Mouse (Mus musculus): Measurements from ENCODE around the gene Hoxa2. TPM values are rescaled to one million over a fixed set of nuclear protein-coding genes. Genes with fewer than 3 reads are reported as not detected.

Hoxa2 gene
- 3.1 and 3.6 TPM in 2 replicates for polyA plus RNA-seq (2012; rRNA removed)
- polyA plus RNA-seq (2014; fragmentation: Nextera tagmentation; extraction: Ambion mirVana): 0.80 and 1.0 TPM in 2 replicates

DNA sequence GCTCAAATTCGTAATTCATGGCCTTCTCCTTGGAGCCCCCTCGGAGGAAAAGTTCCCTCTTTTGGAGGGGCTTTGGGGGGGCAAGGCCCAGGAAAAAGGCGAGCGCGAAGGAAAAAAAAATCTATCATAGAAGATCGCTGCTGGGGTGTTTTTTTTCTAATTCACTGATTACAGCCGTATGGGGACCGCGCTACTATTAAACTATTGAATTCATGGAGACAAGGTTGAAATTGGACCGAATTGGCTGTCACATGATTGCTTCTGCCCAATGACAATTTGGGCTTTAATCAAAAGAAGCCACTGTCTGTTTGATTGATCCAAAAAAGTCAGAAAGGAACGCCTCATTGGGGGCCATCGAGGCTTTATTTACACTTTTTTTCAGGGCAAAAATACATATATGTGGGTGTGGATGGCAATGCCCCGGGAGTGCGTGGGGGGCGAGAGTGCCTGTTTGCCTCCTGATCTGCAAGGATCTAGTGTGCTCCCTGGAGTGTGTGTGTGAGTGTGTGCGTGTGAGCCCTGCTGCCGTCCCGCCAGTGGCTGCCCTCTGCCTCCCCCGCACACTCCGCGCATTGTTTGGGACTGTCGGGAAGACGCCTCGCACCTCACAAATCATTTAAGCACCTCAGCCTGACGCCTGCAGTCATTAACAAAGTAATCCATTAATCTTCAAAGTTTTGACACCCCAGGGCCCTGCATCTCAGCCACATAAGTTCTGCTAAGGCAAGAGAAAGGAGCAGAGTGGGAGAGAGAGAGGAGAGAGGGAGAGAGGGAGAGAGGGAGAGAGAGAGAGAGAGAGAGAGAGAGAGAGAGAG, at the start of gene Hoxa2:
TSS of gene Hoxa2 (minus strand) at position 206 of the 815 bp plus-strand sequence.
- no peak within 1 kb of the TSS for H3K27ac ChIP-seq (replicated peaks; ENCODE audit: low read depth, low read length)
- H3K9ac ChIP-seq (ENCODE audit: low read depth, low read length, severe bottlenecking): no peak within 1 kb of the TSS
- H3K36me3 ChIP-seq (ENCODE audit: control insufficient read depth, insufficient read depth, low read length): peaks cover 7% of the 10 kb centered on the region
- ATAC-seq (ENCODE audit: low FRiP score, low read depth) (no peak), DNase-seq (ENCODE audit: low spot score) (no peak)
- H3K4me3 ChIP-seq (replicated peaks; ENCODE audit: low read length): peak within 1 kb of the TSS; percentile 27
- no peaks in the 10 kb centered on the region for H3K9me3 ChIP-seq (ENCODE audit: control insufficient read depth, low read length)
- TF ChIP-seq POLR2A (IDR thresholded peaks at IDR 0.05; ENCODE audit: borderline replicate concordance, extremely low read depth, insufficient read depth, insufficient read length): no peak
- 3% methylated on average over 25 of the region's 25 CpGs for WGBS
- peaks cover 87% of the 10 kb centered on the region for H3K27me3 ChIP-seq (ENCODE audit: control insufficient read depth, insufficient read depth, low read length)
- peaks cover 29% of the 10 kb centered on the region for H3K4me1 ChIP-seq (ENCODE audit: control insufficient read depth, insufficient read depth, low read length)
- peak within 1 kb of the TSS; percentile 40 for H3K4me2 ChIP-seq (replicated peaks; ENCODE audit: low read depth, low read length, severe bottlenecking)

DNA sequence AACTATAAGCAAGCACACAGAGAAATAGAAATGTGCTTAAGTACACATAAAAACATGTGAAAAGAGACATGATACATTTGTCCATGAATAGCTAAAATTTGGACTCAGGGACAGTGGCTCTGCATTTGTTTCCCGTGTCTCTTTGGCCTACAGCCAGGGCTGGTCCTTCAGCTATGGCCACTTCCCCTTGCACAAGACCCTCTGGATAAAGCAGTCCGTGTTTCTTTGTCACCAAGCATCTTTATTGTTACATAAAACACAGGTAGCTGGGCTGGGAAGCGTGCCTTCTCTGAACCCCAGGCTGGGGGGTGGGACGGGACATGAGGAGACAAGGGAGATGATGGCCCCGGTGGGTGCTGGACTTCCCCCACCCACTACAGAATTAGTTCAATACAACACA, 49.6 kb upstream of the Hoxa2 start:
- no peak overlapping the region for H3K4me3 ChIP-seq (replicated peaks; ENCODE audit: low read length)

DNA sequence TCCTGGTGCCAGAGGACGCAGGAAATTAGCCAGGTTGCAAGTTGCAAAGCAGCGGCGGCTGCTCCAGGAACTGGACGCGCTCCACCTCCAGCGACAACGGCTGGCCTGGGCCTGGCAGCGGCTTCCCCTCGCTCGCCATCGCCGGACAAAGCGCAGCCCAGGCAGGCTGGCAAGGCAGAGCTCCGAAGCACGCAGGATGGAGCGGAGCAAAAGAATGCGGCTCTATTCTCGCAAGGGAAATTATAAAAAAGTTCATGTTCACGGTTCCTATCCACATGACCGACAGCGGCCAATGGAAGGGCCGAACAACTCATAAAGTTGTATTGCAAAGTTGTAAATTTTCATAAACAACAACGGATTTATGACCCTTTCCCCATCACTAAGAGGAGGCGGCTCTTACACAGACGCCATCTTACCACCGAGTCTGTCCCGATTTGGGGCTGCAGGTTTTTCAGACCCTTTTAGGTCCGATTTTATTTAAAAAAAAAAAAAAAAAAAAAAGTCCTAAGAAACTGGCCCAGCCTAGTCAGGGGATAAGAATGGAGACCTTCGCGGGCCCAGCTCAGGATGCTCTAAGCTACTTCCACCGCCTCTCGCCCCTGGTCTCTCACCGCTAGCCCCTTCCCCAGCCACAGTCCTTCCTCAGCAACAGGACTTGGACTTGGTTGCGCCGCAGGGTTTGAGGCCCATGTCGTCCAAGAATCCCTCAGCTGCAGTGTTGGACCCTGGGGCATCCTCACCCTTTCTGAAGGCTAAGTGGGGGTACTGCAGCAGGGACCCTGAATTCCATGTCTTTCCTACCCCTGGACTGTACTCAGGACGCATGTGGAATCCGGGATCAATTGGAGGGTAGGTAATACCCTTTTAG, 48.7 kb upstream of the Hoxa2 start, which contains the start of the genes Hoxa3 and Gm28308:
TSS of gene Hoxa3 (minus strand) at position 218 of the 868 bp plus-strand sequence.
TSS of gene Gm28308 (minus strand) at position 221 of the 868 bp plus-strand sequence.
- no peaks in the 10 kb centered on the region for H3K36me3 ChIP-seq (ENCODE audit: control insufficient read depth, insufficient read depth, low read length)
- peak; percentile 92; the same call in 1 of the 2 replicates for TF ChIP-seq POLR2A (IDR thresholded peaks at IDR 0.05; ENCODE audit: borderline replicate concordance, extremely low read depth, insufficient read depth, insufficient read length)
- H3K4me1 ChIP-seq (ENCODE audit: control insufficient read depth, insufficient read depth, low read length): peaks cover 50% of the 10 kb centered on the region
- peak within 1 kb of the TSS; percentile 84 for H3K9ac ChIP-seq (ENCODE audit: low read depth, low read length, severe bottlenecking)
- H3K9me3 ChIP-seq (ENCODE audit: control insufficient read depth, low read length): no peaks in the 10 kb centered on the region
- peak; percentile 68 for ATAC-seq (ENCODE audit: low FRiP score, low read depth)
- H3K27me3 ChIP-seq (ENCODE audit: control insufficient read depth, insufficient read depth, low read length): peaks cover 29% of the 10 kb centered on the region
- peak; percentile 86 for DNase-seq (ENCODE audit: low spot score)
- 2% methylated on average over 38 of the region's 38 CpGs for WGBS
- peak within 1 kb of the TSS; percentile 75 for H3K4me2 ChIP-seq (replicated peaks; ENCODE audit: low read depth, low read length, severe bottlenecking)
- peak within 1 kb of the TSS; percentile 91 for H3K27ac ChIP-seq (replicated peaks; ENCODE audit: low read depth, low read length)
- peak within 1 kb of the TSS; percentile 65 for H3K4me3 ChIP-seq (replicated peaks; ENCODE audit: low read length)

More for the DNA sequence above, 49.6 kb upstream of the Hoxa2 start:
- WGBS: 34% methylated on average over 5 of the region's 5 CpGs
- DNase-seq (ENCODE audit: low spot score) (no peak), ATAC-seq (ENCODE audit: low FRiP score, low read depth) (no peak)
- Histone ChIP-seq H3K4me2 (replicated peaks; ENCODE audit: low read depth, low read length, severe bottlenecking) (no peak overlapping the region), H3K36me3 (ENCODE audit: control insufficient read depth, insufficient read depth, low read length) (no peaks in the 10 kb centered on the region), H3K9me3 (ENCODE audit: control insufficient read depth, low read length) (no peaks in the 10 kb centered on the region), H3K27me3 (ENCODE audit: control insufficient read depth, insufficient read depth, low read length) (peaks cover 29% of the 10 kb centered on the region), H3K27ac (replicated peaks; ENCODE audit: low read depth, low read length) (no peak overlapping the region), H3K9ac (ENCODE audit: low read depth, low read length, severe bottlenecking) (no peak overlapping the region), H3K4me1 (ENCODE audit: control insufficient read depth, insufficient read depth, low read length) (peaks cover 46% of the 10 kb centered on the region)
- no peak for TF ChIP-seq POLR2A (IDR thresholded peaks at IDR 0.05; ENCODE audit: borderline replicate concordance, extremely low read depth, insufficient read depth, insufficient read length)

DNA sequence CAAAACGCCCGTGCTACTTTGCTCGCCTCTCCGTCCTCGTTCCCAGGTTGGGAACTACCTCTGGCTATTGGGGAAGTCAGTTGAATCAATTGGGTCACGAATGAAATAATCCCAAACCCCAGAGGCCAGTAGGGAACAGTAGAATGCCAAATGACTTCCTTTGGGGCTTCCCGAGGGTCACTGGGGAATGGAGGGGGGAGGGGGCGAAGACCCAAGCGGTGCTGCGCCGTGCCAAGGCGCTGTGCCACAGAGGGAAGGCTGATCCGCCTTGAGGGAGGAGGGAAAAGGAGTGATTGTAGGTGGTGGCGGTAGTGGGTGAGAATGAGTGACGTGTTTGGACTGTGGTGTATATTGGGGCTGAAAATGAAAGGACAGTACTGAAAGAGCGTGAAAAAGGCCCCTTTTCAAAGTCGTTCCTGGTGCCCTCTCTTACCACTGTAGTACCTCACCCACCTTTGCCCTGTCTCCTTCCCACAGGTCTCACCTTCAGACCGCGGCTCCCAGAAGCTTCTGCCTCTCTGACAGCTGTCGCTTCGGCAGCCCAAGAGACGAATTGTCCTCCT, 48.0 kb upstream of the Hoxa2 start:
- Histone ChIP-seq H3K9ac (ENCODE audit: low read depth, low read length, severe bottlenecking) (peak overlapping the region; percentile 84), H3K4me2 (replicated peaks; ENCODE audit: low read depth, low read length, severe bottlenecking) (peak overlapping the region; percentile 75), H3K4me1 (ENCODE audit: control insufficient read depth, insufficient read depth, low read length) (peaks cover 47% of the 10 kb centered on the region), H3K4me3 (replicated peaks; ENCODE audit: low read length) (peak overlapping the region; percentile 65), H3K27ac (replicated peaks; ENCODE audit: low read depth, low read length) (peak overlapping the region; percentile 91), H3K9me3 (ENCODE audit: control insufficient read depth, low read length) (no peaks in the 10 kb centered on the region), H3K36me3 (ENCODE audit: control insufficient read depth, insufficient read depth, low read length) (no peaks in the 10 kb centered on the region), H3K27me3 (ENCODE audit: control insufficient read depth, insufficient read depth, low read length) (peaks cover 29% of the 10 kb centered on the region)
- ATAC-seq (ENCODE audit: low FRiP score, low read depth) (no peak), DNase-seq (ENCODE audit: low spot score) (peak; percentile 4)
- 0 out of 2 replicates have a peak, but pooled peaks have one; percentile 17 for TF ChIP-seq POLR2A (IDR thresholded peaks at IDR 0.05; ENCODE audit: borderline replicate concordance, extremely low read depth, insufficient read depth, insufficient read length)
- WGBS: 0% methylated on average over 22 of the region's 22 CpGs

All from limb, embryonic 14.5 days (tissue).